Mouse (Mus musculus) limb, embryonic 10.5 days (tissue): ENCODE measurements at regions not wholly inside any gene's neighbourhood (a gene's known extent, or its start where the extent isn't known, plus 50 kb on each side); places are given as distances from the start of the nearest gene placed in this dataset.

ENCODE experiments used
- DNase-seq: peaks from one replicate; pipeline ENCODE4 v3.0.0-alpha.2; 2017; ENCODE audit warnings: low spot score
- H3K27ac ChIP-seq: fragments of 300-500 bp; sonication (generic); 2 replicates; pipeline ENCODE4 v1.5.1; 2016; ENCODE audit warnings: mild to moderate bottlenecking
- H3K27me3 ChIP-seq: fragments of 300-500 bp; sonication (generic); 2 replicates; pipeline ENCODE4 v1.6.1; 2016; ENCODE audit warnings: low read depth, mild to moderate bottlenecking; ENCODE audit not compliant: poor library complexity, severe bottlenecking
- H3K36me3 ChIP-seq: fragments of 300-500 bp; sonication (generic); 2 replicates; pipeline ENCODE4 v1.6.1; 2016; ENCODE audit warnings: mild to moderate bottlenecking, moderate library complexity
- H3K4me1 ChIP-seq: fragments of 300-500 bp; sonication (generic); 2 replicates; pipeline ENCODE4 v1.6.1; 2016
- H3K4me3 ChIP-seq: fragments of 300-500 bp; sonication (generic); 2 replicates; pipeline ENCODE4 v1.5.1; 2016; ENCODE audit warnings: mild to moderate bottlenecking, moderate library complexity
- H3K9me3 ChIP-seq: fragments of 300-500 bp; sonication (generic); replicated peaks from 2 replicates; pipeline ENCODE4 v1.6.1; 2016; ENCODE audit warnings: mild to moderate bottlenecking
- WGBS: fragments of 180-500 bp; shearing (Covaris S2); methylation state at CpG from one replicate; pipeline ENCODE4 v1.1.7; 2016; 5-methylcytosine and 5-hydroxymethylcytosine counted together

DNA sequence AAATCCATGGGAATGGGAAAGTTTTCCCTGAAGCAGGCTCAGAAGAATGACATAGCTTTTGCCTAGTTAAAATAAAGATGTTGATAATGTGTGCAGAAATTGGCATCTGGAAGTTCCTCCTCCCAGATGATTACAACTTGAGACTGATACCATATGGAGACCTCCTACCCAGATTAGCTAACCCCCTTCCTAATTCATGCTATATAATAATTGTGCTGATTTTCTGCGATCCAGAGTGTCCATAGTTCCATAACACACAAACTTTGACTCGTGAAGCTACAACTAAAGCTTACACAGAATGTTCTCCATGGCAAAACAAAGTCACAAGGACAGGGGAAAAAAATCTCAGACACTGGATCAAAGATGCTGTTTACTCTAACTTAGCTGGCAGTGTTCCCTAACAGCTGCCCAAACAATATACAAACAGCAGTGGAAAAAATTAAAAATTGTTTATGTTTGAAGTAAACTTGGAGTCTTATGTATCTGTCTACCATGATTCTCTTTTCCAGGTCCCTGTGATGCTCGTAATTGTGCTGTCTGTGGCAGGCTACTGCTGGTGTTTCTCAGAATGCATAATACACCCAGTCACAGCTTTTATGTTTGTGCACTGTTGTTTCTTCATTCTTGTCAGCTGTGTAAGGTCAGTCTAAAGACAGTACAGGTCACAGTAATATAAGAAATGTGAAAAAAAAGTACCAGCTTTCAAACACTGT is 1978.8 kb upstream of the A830018L16Rik start:
- H3K27me3 ChIP-seq = no peaks in the 10 kb centered on the region
- no peak overlapping the region for H3K4me3 ChIP-seq
- no peaks in the 10 kb centered on the region for H3K4me1 ChIP-seq
- no peaks in the 10 kb centered on the region for H3K36me3 ChIP-seq
- DNase-seq = no peak
- H3K9me3 ChIP-seq = no peaks in the 10 kb centered on the region
- WGBS = 91% methylated on average over 3 of the region's 3 CpGs
- H3K27ac ChIP-seq = no peak overlapping the region

DNA sequence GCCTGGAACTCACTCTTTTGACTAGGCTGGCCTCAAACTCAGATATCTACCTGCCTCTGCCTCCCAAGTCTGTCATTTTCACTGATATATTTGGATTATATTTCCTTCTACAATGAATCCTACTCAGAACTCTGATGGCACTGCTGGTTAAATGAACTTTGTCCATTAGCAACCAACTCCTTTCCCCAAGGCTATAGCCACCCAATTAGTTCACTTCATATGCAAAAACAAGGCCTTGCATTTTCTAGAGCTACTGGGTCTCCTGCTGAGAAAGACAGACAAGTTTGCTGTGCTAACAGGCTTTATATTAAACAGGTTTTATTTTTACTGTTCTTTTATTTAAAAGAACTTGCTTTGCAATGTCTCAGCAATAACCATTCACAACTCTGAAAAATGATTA is 1971.0 kb upstream of the A830018L16Rik start:
- H3K9me3 ChIP-seq = no peaks in the 10 kb centered on the region
- H3K4me3 ChIP-seq = no peak overlapping the region
- no peaks in the 10 kb centered on the region for H3K36me3 ChIP-seq
- no peaks in the 10 kb centered on the region for H3K27me3 ChIP-seq
- H3K27ac ChIP-seq = no peak overlapping the region
- DNase-seq = no peak
- H3K4me1 ChIP-seq = no peaks in the 10 kb centered on the region

DNA sequence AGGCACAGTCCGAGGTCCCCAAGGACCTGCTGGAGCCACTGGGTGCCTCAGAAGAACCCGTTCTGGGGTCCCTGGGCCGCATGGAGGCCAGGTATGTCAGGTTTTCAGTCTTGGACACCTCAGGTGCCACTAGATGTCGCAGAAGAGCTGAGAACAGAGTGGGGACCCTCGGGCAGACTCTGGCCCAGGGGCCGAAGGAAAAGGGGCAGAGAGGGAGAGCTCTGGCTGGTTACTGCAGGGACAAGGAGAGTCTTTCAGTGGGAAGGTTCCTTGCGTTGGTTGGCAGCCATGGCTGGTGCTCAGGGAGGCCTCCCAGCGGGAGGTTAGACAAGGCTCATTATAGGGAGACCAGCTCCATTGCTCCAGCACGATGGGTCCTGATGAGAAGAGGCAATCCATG is 1944.4 kb upstream of the A830018L16Rik start:
- H3K36me3 ChIP-seq = no peaks in the 10 kb centered on the region
- WGBS = 41% methylated on average over 9 of the region's 9 CpGs
- no peaks in the 10 kb centered on the region for H3K9me3 ChIP-seq
- H3K4me1 ChIP-seq = no peaks in the 10 kb centered on the region
- H3K27ac ChIP-seq = no peak overlapping the region
- no peak overlapping the region for H3K4me3 ChIP-seq
- no peaks in the 10 kb centered on the region for H3K27me3 ChIP-seq
- DNase-seq = peak; percentile 40

DNA sequence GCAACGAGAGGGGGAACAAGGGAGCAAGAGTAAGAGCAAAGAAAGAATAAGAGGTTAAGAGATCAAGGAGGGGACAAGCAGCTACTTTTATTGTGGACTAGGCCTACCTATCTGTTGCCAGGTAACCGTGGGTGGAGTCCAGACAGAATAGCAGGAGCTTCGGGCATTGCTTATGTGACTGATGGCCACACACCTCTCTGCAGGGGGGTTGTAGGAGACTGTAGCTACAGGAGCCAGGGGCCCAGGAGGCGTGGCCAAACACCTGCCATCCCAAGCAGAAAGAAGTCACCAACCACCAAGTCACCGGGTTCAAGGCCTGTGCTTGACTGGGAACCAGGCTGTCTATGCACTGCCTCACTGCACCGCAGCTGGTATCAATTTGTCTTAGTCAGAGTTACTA is 1943.9 kb upstream of the A830018L16Rik start:
- Histone ChIP-seq H3K4me1 (no peaks in the 10 kb centered on the region), H3K27ac (no peak overlapping the region), H3K9me3 (no peaks in the 10 kb centered on the region), H3K36me3 (no peaks in the 10 kb centered on the region), H3K4me3 (no peak overlapping the region), H3K27me3 (no peaks in the 10 kb centered on the region)
- WGBS = 79% methylated on average over 6 of the region's 6 CpGs
- no peak for DNase-seq
